Mouse (Mus musculus) frontal cortex, postnatal 14 days (tissue): Measurements from ENCODE around the gene Cacng2.

Experiments used
- DNase-seq, 2 experiments: peaks; one replicate each; pipeline ENCODE4 v3.0.0; 2022; ENCODE audit warnings: low spot score in 2 of 2

The Cacng2 gene

GRCm38 (mm10) chr15:77949061-77949460 lies 170.8 kb downstream of the Cacng2 start:
- no peak for DNase-seq

- no peak for DNase-seq
These were observed 174.1 kb downstream of the Cacng2 start for GRCm38 (mm10) chr15:77945711-77946110.
